Mouse (Mus musculus) ovary, adult 18-20 months (tissue): ENCODE results near the gene Misp.

Source experiments
- DNase-seq: peaks from one replicate; pipeline ENCODE4 v3.0.0; 2022; ENCODE audit warnings: low spot score, mixed read lengths

Gene Misp

DNA sequence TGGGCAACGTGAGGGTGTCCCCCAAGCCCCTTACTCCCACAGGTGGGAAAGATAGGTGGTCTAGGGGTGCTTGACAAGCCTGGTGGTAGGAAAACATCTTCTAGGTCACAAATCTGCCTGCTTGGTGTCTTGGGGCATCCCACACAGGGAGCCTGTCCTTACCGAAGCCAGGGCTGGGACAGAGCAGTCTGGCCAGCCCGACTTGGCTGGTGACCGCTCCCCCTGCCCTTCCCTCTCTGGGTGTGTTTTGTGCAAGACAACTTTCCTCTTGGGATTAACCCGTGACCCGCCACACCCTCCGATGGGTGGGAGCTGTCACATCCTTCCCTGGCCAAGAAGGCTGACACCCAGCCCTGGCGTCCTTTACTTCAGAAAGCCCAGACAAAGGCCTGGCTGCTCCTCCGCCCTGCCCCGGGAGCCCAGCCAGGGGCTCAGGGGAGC is 26.3 kb upstream of the Misp start:
- DNase-seq: peak; percentile 72

DNA sequence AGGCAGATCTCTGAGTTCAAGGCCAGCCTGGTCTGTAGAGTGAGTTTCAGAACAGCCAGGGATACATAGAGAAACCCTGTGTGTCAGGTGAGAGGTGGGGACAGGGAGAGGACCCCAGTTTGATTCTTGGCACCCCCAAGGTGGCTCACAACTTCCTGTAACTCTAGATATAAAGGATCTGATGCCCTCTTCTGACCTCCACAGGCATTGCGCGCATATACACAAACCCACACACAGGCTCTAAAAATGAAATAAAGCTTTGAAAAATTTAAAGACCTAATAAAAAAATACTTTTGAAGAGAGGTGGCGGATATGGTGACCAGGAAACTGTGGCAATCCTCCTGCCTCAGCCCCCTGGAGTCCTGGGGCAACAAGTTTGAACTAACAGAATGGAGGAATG is 24.9 kb upstream of the Misp start:
- no peak for DNase-seq

DNA sequence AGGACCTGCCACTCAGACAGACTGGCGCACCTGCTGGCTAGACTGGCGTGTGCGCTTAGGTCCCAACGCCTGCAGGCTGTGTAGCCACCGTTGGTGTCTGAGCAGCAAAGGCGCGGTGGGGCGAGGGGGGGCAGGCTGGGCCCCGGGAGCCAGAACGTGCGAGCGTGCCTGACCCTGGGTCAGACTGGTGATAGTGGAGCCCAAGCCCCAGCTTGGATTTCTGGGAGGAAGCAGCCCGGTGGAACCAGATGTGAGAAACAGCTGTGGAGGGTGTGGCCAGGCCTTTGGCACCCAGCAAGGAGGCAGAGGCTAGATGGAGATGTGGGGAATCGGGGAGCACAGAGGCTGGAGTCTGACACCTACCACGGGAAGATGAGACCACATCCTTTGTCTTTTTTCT is 23.5 kb upstream of the Misp start:
- no peak for DNase-seq

DNA sequence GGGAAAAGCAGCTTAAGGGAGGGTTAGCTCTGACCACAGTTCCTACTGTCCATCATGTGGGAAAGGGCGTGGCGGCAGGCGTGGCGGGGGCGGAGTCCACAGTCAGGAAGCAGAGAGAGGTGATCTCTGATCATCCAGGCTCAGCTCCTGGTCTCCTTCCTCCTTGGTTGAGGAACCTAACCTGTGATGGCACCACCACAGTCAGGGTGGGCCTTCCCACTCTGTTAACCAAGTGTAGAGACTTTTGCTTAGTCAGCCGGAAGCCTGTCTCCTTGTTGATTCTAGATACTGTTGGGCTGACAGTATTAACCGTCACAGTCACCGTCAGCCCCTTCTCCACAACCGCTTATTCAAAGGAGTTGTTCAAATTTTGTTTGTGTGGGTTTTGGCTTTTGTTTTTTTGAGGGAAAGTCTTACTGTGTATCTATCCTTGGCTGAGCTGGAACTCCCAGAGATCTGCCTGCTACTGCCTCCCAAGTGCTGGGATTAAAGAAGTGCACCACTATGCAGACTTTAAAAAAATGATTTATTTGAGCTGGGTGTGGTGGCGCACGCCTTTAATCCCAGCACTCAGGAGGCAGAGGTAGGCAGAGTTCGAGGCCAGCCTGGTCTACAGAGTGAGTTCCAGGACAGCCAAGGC is 22.4 kb upstream of the Misp start:
- no peak for DNase-seq

DNA sequence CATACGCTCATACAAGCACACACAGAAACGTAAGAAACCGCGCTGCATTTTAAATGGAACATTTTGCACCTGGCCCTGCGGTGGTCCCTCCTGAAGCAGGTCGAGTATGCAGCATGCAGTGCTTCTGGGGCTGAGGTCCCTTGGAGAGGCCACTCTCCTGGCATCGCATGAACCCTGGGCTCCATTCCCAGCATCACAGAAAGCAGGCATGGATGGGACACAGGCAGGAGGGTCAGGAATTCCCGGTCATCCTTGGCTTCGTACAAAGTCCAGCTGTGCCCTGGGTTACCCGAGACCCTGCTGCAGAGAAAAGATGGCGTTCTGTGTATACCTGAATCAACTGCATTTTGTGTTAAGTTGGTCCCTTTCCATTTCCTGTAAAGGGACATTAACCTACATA is 20.3 kb upstream of the Misp start:
- DNase-seq: no peak

DNA sequence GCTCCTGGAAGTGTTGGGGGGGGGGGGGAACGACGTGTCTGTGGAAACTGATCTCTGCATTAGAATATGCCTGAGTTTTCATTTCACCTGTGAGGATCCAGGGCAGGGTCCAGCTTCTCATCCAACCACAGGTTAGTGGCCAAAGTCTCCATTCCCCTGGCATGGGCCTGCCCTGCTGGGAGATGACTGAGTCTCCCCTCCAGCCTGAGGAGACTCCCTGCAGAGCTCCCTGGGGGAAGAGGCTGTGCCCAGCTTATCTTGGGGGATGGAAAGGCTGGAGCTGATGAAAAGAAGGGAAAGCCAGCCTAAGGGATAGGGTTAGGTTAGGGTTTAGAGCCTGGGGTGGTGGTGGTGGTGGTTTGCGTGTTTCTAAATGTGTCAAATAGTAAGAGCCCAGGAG is 19.0 kb upstream of the Misp start:
- no peak for DNase-seq

DNA sequence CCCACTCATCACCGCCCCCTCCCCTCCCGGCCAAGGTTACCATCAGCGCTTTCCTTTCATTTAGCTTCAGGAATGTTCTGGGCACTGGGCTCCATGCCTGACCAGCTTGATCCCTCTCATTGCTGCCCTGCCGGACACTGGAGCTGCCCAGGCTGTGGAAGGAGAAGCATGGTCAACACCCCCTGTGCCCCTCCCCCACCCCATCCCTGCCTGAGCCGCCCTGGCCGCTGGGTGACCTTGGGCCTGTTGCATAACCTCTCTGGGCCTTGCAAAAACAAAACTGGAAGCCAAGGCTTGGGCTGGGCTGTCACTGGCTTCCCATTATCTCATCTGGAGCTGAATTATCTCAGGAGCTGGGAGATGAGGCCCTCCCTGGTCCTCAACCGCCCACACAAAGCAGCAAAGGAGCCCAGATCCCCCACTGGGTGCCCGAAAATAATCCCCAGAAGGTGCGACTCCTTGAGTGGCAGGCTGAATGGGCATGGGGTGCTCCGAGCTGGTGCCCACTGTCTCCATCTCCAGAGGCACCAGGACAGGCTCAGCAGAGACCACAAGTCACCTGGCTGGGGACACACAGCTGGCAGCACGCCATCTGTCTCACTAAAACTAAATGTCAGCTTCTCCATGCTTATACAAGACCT is 18.3 kb upstream of the Misp start:
- peak; percentile 88 for DNase-seq

DNA sequence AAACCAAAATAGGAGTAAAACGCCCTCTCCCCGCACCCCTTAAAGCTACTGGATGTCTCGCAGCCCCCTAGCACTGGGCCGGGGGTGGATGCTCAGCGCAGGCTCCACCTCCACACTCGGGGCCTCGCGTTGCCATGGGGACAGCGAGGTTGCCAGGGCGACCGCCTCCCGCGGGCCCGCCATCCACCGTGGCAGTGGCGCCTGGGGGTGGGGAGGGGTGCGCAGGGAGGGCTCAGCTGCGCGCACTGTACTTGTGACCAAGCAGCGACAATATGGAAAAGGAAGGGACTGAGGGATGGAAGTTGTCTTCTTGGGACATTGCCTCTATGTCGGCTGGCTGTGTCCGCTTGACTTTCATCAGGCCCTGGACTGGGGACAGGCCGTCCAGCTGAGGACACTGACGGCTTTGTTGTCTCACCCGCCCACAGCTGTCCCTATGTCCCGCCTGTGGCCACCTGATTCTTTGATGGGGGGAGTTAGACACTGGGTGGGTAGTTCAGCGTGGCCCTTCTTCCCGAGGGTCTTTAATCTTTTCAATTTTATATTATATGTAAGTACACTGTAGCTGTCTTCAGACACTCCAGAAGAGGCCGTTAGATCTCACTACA is 17.0 kb upstream of the Misp start:
- no peak for DNase-seq

DNA sequence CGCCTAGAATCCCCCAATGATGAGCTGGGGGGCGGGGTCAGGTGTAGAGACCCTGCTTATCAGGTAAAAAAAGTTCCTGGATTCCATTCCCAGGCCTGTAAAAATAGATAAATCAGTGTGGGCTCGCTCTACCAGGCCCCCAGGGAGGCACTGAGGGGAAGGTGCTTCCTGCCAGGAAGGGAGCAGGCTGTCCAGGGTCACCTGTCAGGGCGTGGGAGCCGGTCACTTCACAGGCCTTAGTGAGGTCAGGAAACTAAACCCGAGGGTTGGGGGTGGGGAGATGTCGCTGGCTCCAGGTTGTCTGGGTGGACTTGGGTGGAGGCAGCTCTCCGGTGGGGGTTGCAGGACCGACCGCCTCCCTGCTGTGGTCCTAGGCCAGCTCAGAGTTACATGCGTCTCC is 15.2 kb upstream of the Misp start:
- no peak for DNase-seq

DNA sequence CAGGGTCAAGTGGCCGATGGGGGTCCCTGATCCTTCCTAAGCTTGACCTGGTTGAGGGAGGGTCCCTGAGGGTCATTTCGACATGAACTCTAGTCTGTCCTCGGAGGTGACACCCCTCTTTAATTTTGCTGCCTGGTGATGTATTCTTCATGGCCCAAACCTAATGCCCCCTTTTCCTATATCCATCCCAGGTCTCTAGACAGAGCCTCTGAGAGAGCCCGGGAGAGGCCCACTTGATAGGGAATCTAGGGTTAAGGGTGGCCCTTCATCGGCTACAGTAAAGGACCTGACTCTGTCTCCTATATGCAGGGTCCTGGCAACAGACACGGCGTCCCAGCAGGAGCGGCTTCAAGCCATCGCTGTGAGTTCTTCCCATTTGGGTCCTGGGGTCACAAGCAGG is 14.5 kb upstream of the Misp start:
- DNase-seq: no peak

DNA sequence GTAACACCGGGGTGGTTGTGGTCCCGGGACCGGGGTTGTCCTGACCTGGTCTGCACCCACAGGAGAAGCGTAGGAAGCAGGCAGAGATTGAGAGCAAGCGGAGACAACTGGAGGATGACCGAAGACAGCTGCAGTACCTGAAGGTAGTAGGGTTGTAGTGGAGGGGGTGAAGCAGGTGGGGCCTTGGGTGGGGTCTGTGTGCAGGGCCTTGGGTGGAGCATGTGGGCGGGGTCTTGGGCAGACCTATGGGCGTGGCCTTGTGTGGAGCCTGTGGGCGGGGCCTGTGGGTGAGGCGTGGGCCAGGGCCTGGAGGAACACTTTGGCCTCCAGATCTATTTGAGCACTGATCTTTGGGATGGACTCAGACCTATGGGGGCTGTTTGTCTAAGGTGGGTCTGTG is 13.8 kb upstream of the Misp start:
- DNase-seq: no peak

DNA sequence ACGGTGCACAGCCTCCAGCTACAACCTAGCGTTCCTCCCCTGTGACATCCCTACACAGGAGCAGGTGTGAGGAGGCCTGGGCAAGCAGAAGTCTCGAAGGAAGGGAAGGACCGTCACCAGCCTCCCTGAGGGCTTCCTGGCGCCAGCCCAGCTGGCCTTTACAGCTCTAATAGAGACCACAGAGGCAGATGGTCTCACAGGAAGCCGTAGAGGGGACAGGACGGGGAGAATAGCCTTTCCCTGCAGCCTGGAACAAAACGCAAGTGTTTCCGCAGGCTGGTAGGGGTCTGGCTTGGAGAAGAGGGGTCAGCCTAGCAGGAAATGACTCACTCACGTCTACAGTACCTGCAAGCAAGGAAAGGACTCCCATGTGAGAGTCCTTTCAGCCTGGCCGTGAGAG is 13.0 kb upstream of the Misp start:
- no peak for DNase-seq

DNA sequence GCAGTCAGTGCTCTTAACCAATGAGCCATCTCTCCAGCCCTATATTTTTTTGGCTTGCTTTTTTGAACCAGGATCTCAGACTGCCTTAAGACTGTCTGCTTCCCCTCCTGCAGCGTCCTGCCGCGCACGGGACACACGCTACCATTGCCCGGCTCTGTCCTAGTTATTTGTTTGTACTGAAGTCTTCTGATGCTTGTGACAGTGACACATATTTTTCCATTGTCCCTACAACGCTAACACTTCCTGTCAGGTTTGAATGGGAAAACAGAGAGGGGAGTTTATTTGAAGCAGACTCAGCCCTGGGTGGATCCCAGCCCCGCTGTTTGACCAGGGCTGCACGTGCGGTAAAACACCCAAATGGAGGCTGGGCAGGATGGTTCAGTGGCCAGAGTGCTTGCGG is 12.1 kb upstream of the Misp start:
- no peak for DNase-seq

DNA sequence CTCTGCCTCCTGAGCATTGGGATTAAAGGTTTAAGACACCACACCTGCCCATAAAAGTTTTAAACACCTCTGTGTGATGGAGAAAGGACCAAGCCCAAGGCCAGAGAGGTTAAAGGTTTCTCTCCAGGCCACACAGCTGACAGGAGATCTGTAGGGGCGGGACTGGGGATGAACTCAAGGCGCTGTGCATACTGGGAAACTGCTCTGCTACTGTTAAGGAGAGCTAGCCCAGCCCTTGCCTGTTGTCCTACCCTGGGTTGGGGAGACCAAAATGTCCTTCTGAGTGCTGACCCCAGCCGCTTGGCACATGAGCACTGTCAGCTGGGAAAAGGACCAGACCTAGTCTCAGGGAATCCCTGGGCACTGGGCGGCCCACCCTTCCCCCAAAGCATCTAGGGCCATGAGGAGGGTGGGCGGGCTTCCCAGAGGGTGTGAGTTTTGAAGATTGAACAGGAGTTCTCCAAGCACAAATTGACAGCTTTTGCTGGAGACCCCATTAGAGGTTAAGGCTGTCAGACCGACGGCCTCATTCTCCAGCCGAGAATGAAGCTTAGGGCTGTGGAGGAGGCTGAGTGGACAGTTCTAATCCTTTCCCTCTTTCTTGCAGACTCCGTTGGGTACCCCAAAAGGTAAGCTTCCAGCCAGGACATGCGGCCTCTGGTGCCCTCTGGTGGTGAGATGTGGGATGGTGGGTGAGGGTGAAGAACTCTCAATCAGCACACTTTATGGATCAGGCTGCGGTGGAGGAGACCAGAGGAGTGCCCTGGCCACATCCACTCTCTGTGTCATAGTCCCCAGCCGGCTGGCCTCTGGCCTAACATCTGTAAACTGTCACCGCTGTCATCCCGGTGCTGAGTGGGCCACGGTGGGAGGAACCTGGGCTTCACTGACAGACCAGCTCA is 8.8 kb upstream of the Misp start:
- no peak for DNase-seq

DNA sequence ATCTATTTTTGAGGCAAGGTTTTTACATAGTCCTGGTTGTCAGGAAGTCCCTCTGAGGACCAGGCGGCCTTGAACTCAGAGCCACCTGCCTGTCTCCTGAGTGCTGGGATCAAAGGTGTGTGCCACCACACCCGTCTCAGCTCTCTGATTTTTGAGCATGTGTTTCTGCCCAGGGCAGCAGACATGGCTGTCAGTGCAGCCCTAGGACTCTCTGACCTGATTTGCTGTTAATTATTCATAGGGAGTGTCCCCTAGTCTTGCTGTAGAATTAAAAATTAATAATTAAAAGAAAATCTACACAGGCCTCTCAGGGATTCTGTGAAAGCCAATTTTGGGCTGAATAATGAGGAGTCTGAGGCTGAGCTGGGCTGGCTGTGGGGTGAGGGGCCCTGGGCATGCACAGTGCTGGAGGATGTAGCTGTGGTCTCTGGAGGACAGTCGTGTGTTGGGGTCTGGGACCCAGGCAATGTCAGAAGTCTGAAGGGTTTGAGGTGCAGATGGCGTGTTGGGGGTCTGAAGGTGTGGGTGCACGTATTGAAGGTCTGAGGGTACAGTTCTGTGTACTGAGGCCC is 6.4 kb upstream of the Misp start:
- no peak for DNase-seq

DNA sequence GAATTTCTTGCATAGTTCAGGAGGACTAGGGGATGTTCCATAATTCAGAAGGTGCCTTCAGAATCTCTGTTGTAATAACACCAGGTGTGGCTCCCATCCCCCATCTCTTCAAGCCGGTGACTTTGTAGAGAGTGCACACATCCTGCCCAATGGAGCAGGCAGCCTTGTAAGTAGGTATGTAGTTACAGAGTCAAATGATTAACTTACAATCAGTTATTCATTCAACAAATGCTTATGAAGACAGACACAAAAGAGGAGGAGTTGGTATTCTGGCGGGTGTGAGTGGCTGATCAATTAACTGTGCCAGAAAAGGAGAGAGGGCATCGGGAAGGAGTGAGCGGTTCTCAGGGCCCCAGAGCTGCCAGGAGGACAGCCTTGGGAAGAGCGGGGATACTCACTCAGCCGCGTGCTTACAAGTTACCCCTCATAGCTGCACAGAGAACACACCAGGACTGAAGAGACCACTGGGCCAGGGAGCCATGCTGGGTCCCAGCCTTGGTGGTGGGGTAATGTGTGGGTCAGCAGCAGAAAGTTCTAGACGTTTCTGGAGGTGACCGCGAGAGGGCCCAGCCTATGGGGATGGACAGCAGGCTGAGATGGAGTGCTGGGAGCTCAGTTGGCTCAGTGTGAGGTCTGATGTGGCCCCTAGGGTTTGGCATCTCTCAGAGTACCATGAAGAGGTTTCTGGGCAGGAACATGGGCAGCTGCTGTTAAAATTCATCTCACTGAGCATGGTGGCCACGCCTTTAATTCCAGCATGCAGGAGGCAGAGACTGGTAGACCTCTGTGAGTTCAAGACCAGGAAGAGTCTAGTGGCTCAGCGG is 4.9 kb upstream of the Misp start:
- no peak for DNase-seq

DNA sequence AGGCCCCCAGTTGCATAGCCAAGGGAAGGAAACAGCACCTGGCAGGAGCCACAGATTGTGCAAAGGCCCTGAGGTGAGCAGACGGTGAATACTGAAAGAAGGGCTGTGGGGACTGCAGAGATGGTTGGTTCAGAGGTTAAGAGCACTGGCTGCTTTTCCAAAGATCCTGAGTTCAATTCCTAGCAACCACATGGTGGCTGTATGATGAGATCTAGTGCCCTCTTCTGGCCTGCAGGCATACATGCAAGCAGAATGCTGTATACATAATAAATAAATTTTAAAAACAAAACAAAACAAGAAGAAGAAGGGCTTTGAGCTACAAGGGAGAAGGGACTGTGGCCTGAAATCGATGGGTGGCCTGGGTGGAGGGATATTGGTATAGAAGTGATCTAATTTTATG is 3.7 kb upstream of the Misp start:
- DNase-seq: no peak

DNA sequence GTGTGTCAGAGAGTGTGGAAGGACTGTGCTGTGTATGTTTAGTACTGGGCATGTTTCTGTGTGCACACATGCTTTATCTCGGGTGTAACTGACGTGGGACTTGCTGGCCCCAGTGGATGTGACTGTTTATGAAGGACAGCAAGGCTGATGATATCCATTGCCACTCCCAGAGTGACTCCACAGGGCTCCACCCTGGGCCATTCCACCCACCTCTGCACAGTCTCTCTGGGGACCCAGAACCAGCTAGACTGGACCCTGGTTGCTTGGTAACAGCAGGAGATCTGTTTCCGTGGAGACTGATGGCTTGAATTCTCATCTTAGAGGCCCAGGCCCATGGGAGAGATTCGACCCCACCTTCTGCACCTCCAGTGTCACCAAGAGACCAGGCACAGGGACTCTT is 2.6 kb upstream of the Misp start:
- no peak for DNase-seq

DNA sequence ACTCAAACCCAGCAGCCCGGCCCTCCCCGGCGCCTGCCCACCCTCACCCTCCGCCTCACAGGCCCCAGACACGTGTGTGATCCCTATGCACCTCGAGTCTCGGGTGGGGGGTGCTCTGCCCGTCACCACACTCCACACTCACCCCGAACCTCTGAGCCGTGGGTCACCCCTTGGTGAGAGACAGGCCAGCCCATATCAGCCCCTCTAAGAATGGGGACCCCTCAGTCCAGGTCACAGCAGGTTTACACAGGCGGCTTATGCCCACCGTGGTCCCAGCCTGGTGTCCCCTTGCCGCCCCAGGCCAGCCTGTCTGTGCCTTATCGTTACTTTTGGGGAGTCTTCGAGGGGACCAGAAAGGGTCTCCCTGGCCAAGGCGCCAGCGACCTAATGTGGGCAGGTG is 1.2 kb upstream of the Misp start:
- no peak for DNase-seq

DNA sequence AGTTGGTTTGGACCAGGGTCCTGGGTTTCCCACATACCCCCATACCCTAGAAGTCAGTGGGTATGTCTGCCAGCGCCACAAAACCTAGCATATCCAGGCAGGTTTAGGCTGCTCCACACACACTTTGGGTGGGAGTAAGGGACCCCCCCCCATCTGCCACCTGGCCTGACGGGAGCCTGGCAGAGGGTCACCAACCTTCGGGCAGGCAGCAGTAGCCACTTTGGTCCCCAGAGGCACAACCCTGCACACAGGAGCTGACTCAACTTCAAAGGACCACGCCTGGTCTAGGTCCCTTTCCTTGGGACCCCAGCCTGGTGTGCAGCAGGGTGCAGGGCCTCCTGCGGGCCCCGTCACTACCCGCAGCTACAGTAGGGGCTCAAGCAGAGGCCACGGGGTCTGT is 512 bp upstream of the Misp start:
- DNase-seq: no peak

DNA sequence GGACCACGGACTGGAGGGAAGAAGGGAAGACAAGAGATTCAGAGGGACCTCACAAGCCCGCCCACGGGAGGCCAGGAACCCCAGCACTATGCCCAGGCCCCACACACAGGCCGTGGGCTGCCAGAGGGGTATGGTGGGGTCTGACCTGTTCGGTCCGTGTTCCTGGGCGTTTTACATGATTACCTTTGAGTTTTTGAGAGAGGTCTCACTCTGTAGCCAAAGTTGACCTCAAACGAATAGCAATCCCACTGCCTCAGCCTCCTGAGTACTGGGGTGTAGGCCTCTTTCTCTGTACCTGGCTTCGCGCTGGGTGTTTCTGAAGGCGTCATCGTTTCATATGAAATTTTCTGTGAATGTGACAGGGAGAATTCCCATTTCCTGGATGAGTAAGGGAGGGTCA is 942 bp downstream of the Misp start:
- DNase-seq: no peak

DNA sequence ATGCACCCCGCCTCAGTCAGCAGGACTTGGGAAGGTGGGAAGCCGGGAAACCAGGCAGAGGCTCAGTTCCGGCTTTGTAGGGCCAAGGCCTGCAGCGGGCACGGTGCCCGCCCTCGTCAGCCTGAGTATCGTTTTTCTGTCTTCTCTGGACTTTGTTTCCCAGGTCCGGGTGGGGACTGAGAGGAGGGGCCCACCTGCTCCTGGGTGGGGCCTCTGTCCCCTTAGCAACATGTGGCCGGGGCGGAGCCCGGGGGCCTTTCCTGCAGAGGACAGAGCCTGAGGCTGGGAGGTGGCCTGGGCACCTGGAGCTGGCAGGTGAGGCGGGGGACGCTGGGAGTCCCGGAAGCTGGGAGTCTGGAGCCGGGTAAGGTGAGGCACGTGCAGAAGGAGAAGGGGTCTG is 1.6 kb downstream of the Misp start:
- DNase-seq: no peak
